Mouse (Mus musculus) lung, postnatal 0 days (tissue): Measurements from ENCODE around the gene Tnk2.

ENCODE experiments used
- CTCF ChIP-seq: IDR thresholded peaks from 2 replicates; pipeline ENCODE4 v1.5.1; 2016; ENCODE audit warnings: antibody characterized with exemption, mild to moderate bottlenecking
- EP300 ChIP-seq: IDR thresholded peaks from 2 replicates; pipeline ENCODE4 v1.6.1; 2016; ENCODE audit warnings: antibody characterized with exemption, mild to moderate bottlenecking, control low read depth

DNA sequence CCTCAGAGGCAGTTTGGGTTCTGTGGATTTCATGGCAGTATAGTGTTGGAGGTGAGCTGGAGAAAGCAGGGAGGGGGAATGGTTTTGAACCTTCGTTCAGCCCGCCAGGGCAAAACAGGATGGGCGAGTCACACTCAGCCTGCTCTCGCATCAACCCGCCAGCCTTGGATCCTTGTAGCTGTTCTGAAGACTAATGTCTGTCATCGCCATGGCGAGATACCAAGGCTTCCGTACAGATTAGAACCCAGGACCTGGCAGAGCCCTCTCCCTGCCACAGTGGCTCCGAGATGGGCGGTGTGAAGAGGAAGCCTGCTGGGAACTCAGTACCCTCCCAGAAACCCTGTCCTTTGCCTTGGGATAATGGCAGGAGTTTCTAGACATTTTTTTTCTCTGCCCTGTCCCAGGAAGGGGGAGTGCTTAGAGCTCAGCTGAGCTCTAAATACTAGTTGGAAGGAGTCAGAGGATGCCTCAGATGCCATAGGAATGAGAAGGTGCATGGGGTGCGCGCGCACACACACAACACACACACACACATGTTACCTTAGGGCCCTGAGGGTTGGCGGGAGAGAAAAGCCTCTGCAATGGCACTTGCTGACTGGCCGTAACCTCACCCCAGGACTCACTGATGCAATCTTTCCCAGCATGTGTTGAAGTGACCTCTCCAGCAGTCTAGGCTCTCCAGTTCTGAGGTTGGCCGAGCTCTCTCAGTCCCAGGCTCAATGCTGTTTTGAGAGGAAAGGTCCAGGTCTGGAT is 14.0 kb downstream of the Tnk2 start:
- TF ChIP-seq CTCF = no peak
- TF ChIP-seq EP300 = peak; percentile 36; the same call in 1 of the 2 replicates
